Mouse (Mus musculus): ENCODE results near the gene Tlx3. TPM values are rescaled to one million over a fixed set of nuclear protein-coding genes. Genes with fewer than 3 reads are reported as not detected.

The Tlx3 gene
- total RNA-seq, 4 experiments from 2014 or later: 0.46 to 0.62 TPM; not detected in 2

Other genes with a start within 250 kb of the Tlx3 start
- gene Fgf18, start 56.2 kb downstream of the Tlx3 start, total RNA-seq (2022): 1 to 10 TPM in 2 of 4 experiments, under 1 TPM in 2; 0.62 to 3.5 (median 1.5) TPM
- gene Npm1, start 40.4 kb downstream of the Tlx3 start, total RNA-seq (2022): 100 to 1,000 TPM; 269 to 308 (median 290) TPM
- gene Gm12117, start 73.1 kb upstream of the Tlx3 start, total RNA-seq (2022): not detected

All from adrenal gland, adult 8-10 months (tissue).